Mouse (Mus musculus) embryonic facial prominence, embryonic 11.5 days (tissue): ENCODE results near the gene Schip1. TPM values are rescaled to one million over a fixed set of nuclear protein-coding genes. Genes with fewer than 3 reads are reported as not detected.

Source experiments
- ATAC-seq: fragments of 200-750 bp; cut with Nextera tagmentation; replicated peaks from 2 replicates; pipeline ENCODE4 v1.8.0; 2017; ENCODE audit warnings: low read depth; ENCODE audit not compliant: insufficient number of reproducible peaks, low FRiP score, low TSS enrichment
- DNase-seq: peaks from one replicate; pipeline ENCODE4 v3.0.0-alpha.2; 2015; ENCODE audit warnings: low spot score
- H3K27ac ChIP-seq: fragments of 300-500 bp; sonication (generic); replicated peaks from 2 replicates; pipeline ENCODE4 v1.5.1; 2014; ENCODE audit warnings: mild to moderate bottlenecking, low read depth, low read length, control low read depth
- H3K27me3 ChIP-seq: fragments of 300-500 bp; sonication (generic); 2 replicates; pipeline ENCODE4 v1.6.1; 2014; ENCODE audit warnings: mild to moderate bottlenecking, low read length, moderate library complexity, mixed read lengths; ENCODE audit not compliant: control insufficient read depth, insufficient read depth
- H3K36me3 ChIP-seq: fragments of 300-500 bp; sonication (generic); replicated peaks from 2 replicates; pipeline ENCODE4 v1.6.1; 2014; ENCODE audit warnings: low read depth, mild to moderate bottlenecking, low read length, moderate library complexity, mixed read lengths; ENCODE audit not compliant: control insufficient read depth, insufficient read depth
- H3K4me1 ChIP-seq: fragments of 300-500 bp; sonication (generic); 2 replicates; pipeline ENCODE4 v1.6.1; 2014; ENCODE audit warnings: low read length, mixed read lengths; ENCODE audit not compliant: control insufficient read depth, insufficient read depth
- H3K4me2 ChIP-seq: fragments of 300-500 bp; sonication (generic); 2 replicates; pipeline ENCODE4 v1.6.1; 2014; ENCODE audit warnings: low read depth, mild to moderate bottlenecking, control low read depth, low read length, moderate library complexity
- H3K4me3 ChIP-seq: fragments of 300-500 bp; sonication (generic); 2 replicates; pipeline ENCODE4 v1.5.1; 2014; ENCODE audit warnings: low read depth, low read length, control low read depth
- H3K9ac ChIP-seq: fragments of 300-500 bp; sonication (generic); replicated peaks from 2 replicates; pipeline ENCODE4 v1.6.1; 2014; ENCODE audit warnings: mild to moderate bottlenecking, control low read depth, low read length
- H3K9me3 ChIP-seq: fragments of 300-500 bp; sonication (generic); replicated peaks from 2 replicates; pipeline ENCODE4 v1.6.1; 2016; ENCODE audit warnings: mild to moderate bottlenecking, low read length, inconsistent platforms, mixed read lengths; ENCODE audit not compliant: control insufficient read depth
- WGBS: fragments of 180-500 bp; shearing (Covaris S2); extraction: QIAGEN DNeasy Blood & Tissue Kit; methylation state at CpG from one replicate; pipeline ENCODE4 v1.1.7; 2014; 5-methylcytosine and 5-hydroxymethylcytosine counted together
- polyA plus RNA-seq: library from polyadenylated mRNA; unstranded; fragments of >200 nt; fragmentation: Nextera tagmentation; extraction: Ambion mirVana; gene quantifications from 2 replicates; pipeline ENCODE4 v1.2.1, GENCODE M21; 2014

Gene Schip1
- polyA plus RNA-seq, 1 experiment from 2014 or later, result 41.7 TPM

DNA sequence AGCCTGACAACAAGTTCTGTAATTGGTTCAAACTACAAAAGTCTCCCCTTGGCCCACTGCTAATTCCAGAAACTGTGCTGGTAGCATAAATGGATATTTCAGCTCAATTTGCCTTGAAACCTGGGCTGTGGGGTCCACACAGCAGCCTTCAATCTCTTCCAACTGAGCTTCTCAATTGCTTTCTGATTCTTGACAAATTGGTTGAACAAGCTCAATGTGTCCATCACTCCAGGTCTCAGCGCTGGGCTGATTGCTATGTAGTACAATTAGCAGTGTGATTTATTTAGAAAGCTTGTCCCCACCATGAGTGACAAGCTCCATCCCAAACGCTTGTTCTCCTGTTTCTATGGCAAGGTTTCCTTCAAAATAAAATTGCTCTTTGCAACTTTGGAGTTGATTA lies 370.3 kb downstream of the Schip1 start:
- no peak overlapping the region for H3K27ac ChIP-seq
- 71% methylated on average over 2 of the region's 2 CpGs for WGBS

DNA sequence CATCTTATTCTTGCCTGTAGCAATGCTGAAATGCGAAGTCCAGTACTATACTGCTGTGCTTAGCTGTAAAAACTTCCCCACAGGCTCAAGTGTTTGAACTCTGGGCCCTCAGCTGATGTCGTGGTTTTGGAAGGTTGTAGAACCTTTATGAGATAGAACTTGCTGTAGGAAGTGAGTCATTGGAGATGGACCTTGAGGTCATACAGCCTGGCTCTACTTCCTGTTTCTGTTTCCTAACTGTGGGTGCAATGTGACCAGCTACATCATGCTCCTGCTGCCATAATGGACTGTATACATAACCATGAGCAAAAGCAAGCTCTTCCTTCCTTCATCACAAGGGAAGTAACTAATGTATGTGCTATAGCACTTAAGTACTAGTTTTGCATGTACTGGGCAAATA lies 383.9 kb downstream of the Schip1 start:
- no peak overlapping the region for H3K27ac ChIP-seq
- no peak overlapping the region for H3K9ac ChIP-seq
- H3K4me1 ChIP-seq, result no peaks in the 10 kb centered on the region
- no peaks in the 10 kb centered on the region for H3K27me3 ChIP-seq
- H3K4me2 ChIP-seq, result no peak overlapping the region
- WGBS, result 78% methylated on average over 2 of the region's 2 CpGs
- H3K36me3 ChIP-seq, result no peaks in the 10 kb centered on the region
- DNase-seq (no peak), ATAC-seq (no peak)
- H3K4me3 ChIP-seq, result no peak overlapping the region
- H3K9me3 ChIP-seq, result no peaks in the 10 kb centered on the region

More for the DNA sequence above, 370.3 kb downstream of the Schip1 start:
- DNase-seq (no peak), ATAC-seq (no peak)
- no peak overlapping the region for H3K9ac ChIP-seq
- H3K4me3 ChIP-seq, result no peak overlapping the region
- no peak overlapping the region for H3K4me2 ChIP-seq
- no peaks in the 10 kb centered on the region for H3K4me1 ChIP-seq
- H3K36me3 ChIP-seq, result no peaks in the 10 kb centered on the region
- H3K9me3 ChIP-seq, result no peaks in the 10 kb centered on the region
- H3K27me3 ChIP-seq, result no peaks in the 10 kb centered on the region

DNA sequence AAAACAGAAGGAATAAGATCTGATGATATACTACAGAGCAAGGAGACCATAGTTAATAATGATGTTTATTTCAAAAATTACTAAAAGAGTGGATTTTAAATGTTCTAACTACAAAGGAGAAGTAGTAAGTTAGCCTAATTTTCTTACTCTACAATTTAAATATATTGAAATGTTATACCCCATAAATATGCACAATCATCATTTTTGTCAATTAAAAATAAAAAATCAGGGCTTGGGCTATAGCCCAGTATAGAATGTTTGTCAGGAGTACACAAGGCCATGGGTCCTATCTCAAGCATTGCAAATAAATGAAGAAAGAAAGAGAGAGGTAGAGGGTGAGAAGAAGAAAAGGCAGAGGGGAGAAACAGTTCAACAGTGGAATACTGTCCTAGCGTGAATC lies 387.0 kb downstream of the Schip1 start:
- no peaks in the 10 kb centered on the region for H3K4me1 ChIP-seq
- H3K9me3 ChIP-seq, result no peaks in the 10 kb centered on the region
- no peak for DNase-seq
- H3K36me3 ChIP-seq, result no peaks in the 10 kb centered on the region
- no peak overlapping the region for H3K27ac ChIP-seq
- 90% methylated on average over 1 of the region's 1 CpGs for WGBS
- no peak overlapping the region for H3K4me3 ChIP-seq
- no peak overlapping the region for H3K4me2 ChIP-seq
- ATAC-seq, result no peak; the same call in 1 of the 2 replicates
- no peak overlapping the region for H3K9ac ChIP-seq
- H3K27me3 ChIP-seq, result no peaks in the 10 kb centered on the region

DNA sequence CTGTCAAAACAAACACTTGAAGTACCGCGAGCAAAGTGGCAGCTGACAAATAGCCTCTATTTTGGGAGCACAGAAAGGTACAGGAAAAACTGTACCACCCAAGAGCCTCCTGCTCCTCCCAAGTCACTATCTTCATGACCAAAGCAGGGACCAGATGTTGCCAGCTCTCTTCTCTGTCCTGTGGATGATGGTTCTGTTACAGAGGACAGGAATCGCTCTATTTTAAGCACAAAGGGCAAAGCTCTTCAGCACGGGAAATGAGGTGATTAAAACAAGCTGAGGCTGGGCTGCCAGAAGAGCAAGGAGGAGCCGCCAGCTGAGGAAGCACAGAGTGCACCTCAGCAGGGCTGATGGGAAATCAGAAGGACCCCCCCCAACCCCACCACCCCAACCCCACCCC lies 388.7 kb downstream of the Schip1 start:
- Histone ChIP-seq H3K27me3 (no peaks in the 10 kb centered on the region), H3K9ac (no peak overlapping the region), H3K4me1 (no peaks in the 10 kb centered on the region), H3K36me3 (no peaks in the 10 kb centered on the region), H3K27ac (no peak overlapping the region), H3K4me2 (0 out of 2 replicates have a peak overlapping the region, but pooled peaks have one; percentile 5), H3K9me3 (no peaks in the 10 kb centered on the region), H3K4me3 (no peak overlapping the region)
- DNase-seq (peak; percentile 74), ATAC-seq (no peak)
- WGBS, result 9% methylated on average over 5 of the region's 5 CpGs

DNA sequence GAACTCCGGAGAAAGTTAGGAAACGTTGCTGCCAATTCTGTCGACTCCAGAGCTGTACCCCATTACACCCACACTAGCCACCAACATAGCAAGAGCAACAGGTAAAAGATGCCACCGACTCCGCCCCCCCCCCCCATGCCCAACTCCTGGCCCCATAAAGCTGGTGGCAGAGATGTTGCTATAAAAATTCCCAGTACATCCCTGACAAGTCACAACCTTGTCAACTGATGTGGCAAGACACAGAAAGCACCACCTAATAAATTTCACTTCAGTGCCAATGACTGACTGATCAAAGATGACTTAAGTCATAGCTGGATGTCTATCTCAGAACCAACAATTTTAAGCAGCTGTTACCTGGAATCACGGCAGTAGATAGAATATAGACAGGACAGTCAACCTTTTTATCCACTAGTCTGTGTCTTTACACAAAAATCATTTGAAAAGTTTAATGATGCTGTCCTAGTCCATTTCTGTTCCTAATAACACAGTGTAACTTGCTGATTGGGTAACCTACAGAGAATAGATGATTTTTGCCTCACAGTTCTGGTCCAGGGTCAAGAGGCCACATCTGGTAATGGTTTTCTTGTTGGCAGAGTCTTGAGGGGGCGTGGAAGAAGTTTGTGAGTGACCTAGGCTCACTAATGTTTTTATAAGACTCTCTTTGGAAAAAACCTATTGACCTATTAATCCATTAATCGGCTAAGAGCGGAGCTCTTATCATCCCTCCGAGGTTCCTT lies 389.3 kb downstream of the Schip1 start:
- no peak overlapping the region for H3K27ac ChIP-seq
- DNase-seq (peak; percentile 78), ATAC-seq (0 out of 2 replicates have a peak, but pooled peaks have one; percentile 23)
- H3K27me3 ChIP-seq, result no peaks in the 10 kb centered on the region
- H3K4me1 ChIP-seq, result no peaks in the 10 kb centered on the region
- no peaks in the 10 kb centered on the region for H3K9me3 ChIP-seq
- H3K9ac ChIP-seq, result no peak overlapping the region
- H3K4me3 ChIP-seq, result no peak overlapping the region
- no peaks in the 10 kb centered on the region for H3K36me3 ChIP-seq
- no peak overlapping the region; the same call in 1 of the 2 replicates for H3K4me2 ChIP-seq
- 23% methylated on average over 10 of the region's 10 CpGs for WGBS

DNA sequence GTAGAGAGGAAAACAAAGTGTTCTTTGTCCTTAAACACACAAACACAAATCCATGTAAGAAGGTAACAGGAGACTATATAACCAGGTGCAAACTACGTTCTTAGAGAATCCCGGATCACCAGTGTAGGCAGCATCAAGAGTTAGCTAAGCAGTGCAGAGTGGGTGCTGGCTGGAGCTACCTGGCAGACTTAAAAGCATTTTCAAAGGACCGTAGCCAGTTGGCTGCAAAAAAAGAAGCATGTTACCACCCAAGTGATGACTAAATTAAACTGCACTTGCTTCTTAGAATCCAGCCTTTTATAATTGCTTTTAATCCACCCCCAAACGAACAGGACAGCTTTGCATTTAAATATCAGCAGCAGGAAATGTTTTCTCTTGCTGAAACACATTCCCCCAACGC lies 402.0 kb downstream of the Schip1 start:
- Histone ChIP-seq H3K4me1 (no peaks in the 10 kb centered on the region; the same call in 1 of the 2 replicates), H3K36me3 (no peaks in the 10 kb centered on the region), H3K4me2 (no peak overlapping the region), H3K27ac (no peak overlapping the region), H3K9me3 (no peaks in the 10 kb centered on the region), H3K27me3 (no peaks in the 10 kb centered on the region), H3K4me3 (no peak overlapping the region), H3K9ac (no peak overlapping the region)
- ATAC-seq, result no peak
- no peak for DNase-seq
- 21% methylated on average over 5 of the region's 5 CpGs for WGBS

DNA sequence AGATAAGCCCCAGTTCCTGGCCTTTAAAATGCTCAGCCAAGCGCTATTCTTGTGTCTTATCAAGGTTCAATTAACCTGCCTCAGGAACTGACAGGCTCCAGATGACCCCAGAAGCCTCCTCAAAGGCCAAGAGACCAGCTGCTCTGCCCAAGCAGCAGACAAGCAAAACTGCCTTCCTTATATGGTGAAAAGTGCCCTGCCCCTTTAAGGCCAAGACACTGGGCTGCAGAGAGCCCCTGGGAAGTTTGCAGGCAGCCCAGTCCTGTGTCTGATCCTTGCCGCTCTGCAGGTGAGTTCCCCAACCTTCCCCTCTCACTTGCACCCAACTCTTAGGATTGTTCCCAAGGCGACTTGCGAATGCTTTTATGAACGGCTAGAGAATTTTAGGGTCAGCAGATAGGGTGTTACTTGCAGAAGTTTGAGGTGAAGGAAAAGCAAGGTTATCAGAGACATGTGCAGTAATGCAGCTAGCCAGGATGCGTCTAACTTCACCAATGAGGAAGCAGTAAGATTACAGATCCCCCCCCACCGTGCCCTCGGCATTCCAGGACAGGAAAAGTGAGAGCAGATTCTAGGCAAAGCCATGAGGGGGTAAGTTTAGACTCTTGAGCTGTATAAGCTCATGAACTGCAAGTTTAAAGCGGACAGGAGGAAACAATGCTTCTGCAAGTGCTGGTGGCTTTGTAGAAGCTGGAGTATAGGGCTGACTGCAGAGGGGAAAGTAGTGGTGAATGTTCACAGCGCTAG lies 403.5 kb downstream of the Schip1 start:
- peak; percentile 56; the same call in 1 of the 2 replicates for ATAC-seq
- WGBS, result 2% methylated on average over 10 of the region's 10 CpGs
- H3K27me3 ChIP-seq, result no peaks in the 10 kb centered on the region
- no peak overlapping the region for H3K27ac ChIP-seq
- H3K4me3 ChIP-seq, result peak overlapping the region; percentile 21
- no peaks in the 10 kb centered on the region for H3K36me3 ChIP-seq
- H3K9me3 ChIP-seq, result no peaks in the 10 kb centered on the region
- H3K4me2 ChIP-seq, result peak overlapping the region; percentile 47
- peak; percentile 61 for DNase-seq
- H3K4me1 ChIP-seq, result no peaks in the 10 kb centered on the region; the same call in 1 of the 2 replicates
- peak overlapping the region; percentile 28 for H3K9ac ChIP-seq

DNA sequence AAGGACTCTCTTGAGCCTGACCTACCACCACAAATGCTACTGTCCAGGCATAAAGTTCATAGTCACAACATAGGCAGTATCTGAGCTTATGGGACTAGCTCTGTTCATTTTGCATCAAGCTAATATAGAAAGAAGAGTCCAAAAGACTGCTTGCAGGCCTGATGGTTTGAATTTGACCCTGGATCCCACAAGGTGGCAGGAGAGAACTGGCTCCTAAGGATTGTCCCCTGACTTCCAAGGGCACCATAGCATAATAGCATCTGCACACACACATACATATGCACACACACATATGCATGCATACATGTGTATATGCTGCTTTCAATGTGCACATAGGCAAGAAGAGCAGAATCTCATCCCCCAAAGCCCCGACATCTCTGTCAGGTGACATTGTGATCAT lies 405.0 kb downstream of the Schip1 start:
- WGBS, result 84% methylated on average over 1 of the region's 1 CpGs
- no peak for ATAC-seq
- no peak overlapping the region for H3K9ac ChIP-seq

More for the DNA sequence above, 405.0 kb downstream of the Schip1 start:
- no peak for DNase-seq
- H3K9me3 ChIP-seq, result no peaks in the 10 kb centered on the region
- H3K36me3 ChIP-seq, result no peaks in the 10 kb centered on the region
- no peak overlapping the region for H3K27ac ChIP-seq
- H3K4me3 ChIP-seq, result no peak overlapping the region
- H3K4me2 ChIP-seq, result no peak overlapping the region
- no peaks in the 10 kb centered on the region for H3K27me3 ChIP-seq
- H3K4me1 ChIP-seq, result no peaks in the 10 kb centered on the region; the same call in 1 of the 2 replicates
